Mouse (Mus musculus) macrophage (primary cell): ENCODE results near the gene Svs5. TPM values are rescaled to one million over a fixed set of nuclear protein-coding genes. Genes with fewer than 3 reads are reported as not detected.

Source experiments
- H3K27ac ChIP-seq: fragments of 350-480 bp; formaldehyde crosslinking; 2 replicates; pipeline ENCODE4 v1.9.0; 2021
- H3K36me3 ChIP-seq: fragments of 350-480 bp; formaldehyde crosslinking; 2 replicates; pipeline ENCODE4 v1.9.0; 2021; ENCODE audit errors: inconsistent target
- H3K4me3 ChIP-seq: fragments of 350-480 bp; formaldehyde crosslinking; 2 replicates; pipeline ENCODE4 v1.9.0; 2021; ENCODE audit errors: inconsistent target
- H3K79me2 ChIP-seq: fragments of 350-480 bp; formaldehyde crosslinking; 2 replicates; pipeline ENCODE4 v1.9.0; 2021; ENCODE audit errors: inconsistent target
- WGBS: methylation state at CpG from one replicate; pipeline ENCODE4 v1.1.7; 2026; ENCODE audit warnings: inconsistent platforms; ENCODE audit not compliant: missing documents; 5-methylcytosine and 5-hydroxymethylcytosine counted together
- polyA plus RNA-seq: library from polyadenylated mRNA; stranded (reverse); fragments of 250-400 nt; gene quantifications from 3 replicates; pipeline ENCODE4 v1.2.4, GENCODE M21; 2018; ENCODE audit warnings: inconsistent platforms

Gene Svs5
- polyA plus RNA-seq, 1 experiment from 2014 or later = not detected

- H3K4me3 ChIP-seq = no peak overlapping the region
- no peaks in the 10 kb centered on the region for H3K79me2 ChIP-seq
- no peak overlapping the region for H3K27ac ChIP-seq
- whole genome bisulfite sequencing = 34% methylated on average over 13 of the region's 13 CpGs
- H3K36me3 ChIP-seq = no peaks in the 10 kb centered on the region
Measured at GRCm38 (mm10) chr2:164360974-164361657, 28.6 kb downstream of the Svs5 start.

GRCm38 (mm10) chr2:164366947-164367346 lies 34.4 kb downstream of the Svs5 start:
- Histone ChIP-seq H3K79me2 (no peaks in the 10 kb centered on the region), H3K27ac (no peak overlapping the region), H3K36me3 (no peaks in the 10 kb centered on the region), H3K4me3 (no peak overlapping the region)
- WGBS = 77% methylated on average over 3 of the region's 3 CpGs

DNA sequence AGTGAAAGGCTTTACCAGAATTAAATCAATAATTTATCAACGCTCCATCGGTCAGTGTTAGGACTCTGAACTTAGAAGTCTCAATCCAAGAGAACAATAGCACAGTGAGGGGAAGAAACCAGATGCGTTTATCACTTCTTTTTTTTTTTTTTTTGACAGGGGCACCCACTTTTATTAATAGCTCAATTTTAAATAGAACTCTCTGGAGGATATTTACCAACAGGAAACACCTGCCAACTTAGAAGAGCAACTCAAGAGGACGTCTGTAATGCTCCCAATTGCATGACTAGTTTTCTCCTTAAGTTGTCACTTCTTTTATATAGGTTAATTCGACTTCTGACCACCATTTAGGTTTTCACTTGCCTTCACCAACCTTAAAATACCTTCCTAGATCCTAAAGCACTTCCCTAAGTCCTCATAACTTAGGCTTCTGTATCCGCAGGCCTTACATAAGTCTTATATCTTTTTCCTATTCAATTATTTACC lies 36.1 kb downstream of the Svs5 start:
- no peaks in the 10 kb centered on the region for H3K36me3 ChIP-seq
- 52% methylated on average over 6 of the region's 6 CpGs for WGBS
- no peak overlapping the region for H3K4me3 ChIP-seq

DNA sequence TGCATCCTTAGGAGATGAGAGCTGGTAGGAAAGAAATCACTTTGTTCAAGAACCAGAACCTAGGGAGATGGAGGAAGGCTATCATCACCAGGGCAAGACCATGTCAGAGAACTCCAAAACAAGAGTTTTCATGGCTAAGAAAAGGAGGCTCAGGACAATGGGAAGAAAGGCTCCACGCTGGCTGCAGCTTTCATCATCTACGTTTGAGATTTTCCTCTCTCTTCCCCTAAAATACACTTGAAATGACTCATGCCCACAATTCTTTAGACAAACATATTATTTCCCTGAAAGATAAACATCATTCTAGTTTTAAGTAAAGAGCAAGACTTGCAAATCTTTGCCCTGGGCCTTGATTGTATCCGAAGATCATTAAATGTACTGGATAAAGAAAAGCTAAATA lies 38.8 kb downstream of the Svs5 start:
- Histone ChIP-seq H3K79me2 (no peaks in the 10 kb centered on the region), H3K27ac (no peak overlapping the region), H3K36me3 (no peaks in the 10 kb centered on the region), H3K4me3 (no peak overlapping the region)
- 85% methylated on average over 3 of the region's 3 CpGs for WGBS

More for the DNA sequence above, 36.1 kb downstream of the Svs5 start:
- H3K27ac ChIP-seq = no peak overlapping the region
- no peaks in the 10 kb centered on the region for H3K79me2 ChIP-seq

- H3K4me3 ChIP-seq = no peak overlapping the region
- WGBS = 6% methylated on average over 3 of the region's 3 CpGs
- H3K79me2 ChIP-seq = no peaks in the 10 kb centered on the region
- no peaks in the 10 kb centered on the region for H3K36me3 ChIP-seq
- H3K27ac ChIP-seq = no peak overlapping the region
Measured at GRCm38 (mm10) chr2:164372408-164373053, 40.0 kb downstream of the Svs5 start.

- no peaks in the 10 kb centered on the region for H3K79me2 ChIP-seq
- H3K36me3 ChIP-seq = no peaks in the 10 kb centered on the region
- H3K4me3 ChIP-seq = no peak overlapping the region
- WGBS = 18% methylated on average over 4 of the region's 4 CpGs
- no peak overlapping the region for H3K27ac ChIP-seq
Measured at GRCm38 (mm10) chr2:164373187-164373586, 40.6 kb downstream of the Svs5 start.

- Histone ChIP-seq H3K4me3 (no peak overlapping the region), H3K27ac (no peak overlapping the region), H3K36me3 (no peaks in the 10 kb centered on the region), H3K79me2 (no peaks in the 10 kb centered on the region)
- WGBS = 86% methylated on average over 15 of the region's 15 CpGs
Measured at GRCm38 (mm10) chr2:164377478-164378426, 45.2 kb downstream of the Svs5 start.

DNA sequence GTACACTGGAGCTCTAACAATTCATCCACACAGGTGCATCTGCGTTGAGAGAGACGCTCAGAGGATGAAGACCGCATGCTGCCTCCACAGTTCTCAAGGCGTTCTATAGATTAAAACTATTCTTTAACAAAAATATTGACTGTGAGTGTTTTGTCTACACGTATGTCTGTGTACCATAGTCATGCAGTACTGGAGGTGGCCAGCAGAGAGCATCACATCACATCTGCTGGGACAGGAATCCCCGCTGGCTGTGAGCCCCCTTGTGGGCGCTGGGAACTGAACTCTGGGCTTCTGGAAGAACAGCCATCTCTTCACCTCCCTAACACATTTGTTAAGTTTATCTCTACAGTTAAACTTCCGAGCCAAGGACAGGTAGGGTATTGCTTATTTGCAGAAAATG lies 49.2 kb downstream of the Svs5 start:
- no peak overlapping the region for H3K4me3 ChIP-seq
- no peaks in the 10 kb centered on the region for H3K79me2 ChIP-seq
- no peak overlapping the region for H3K27ac ChIP-seq
- no peaks in the 10 kb centered on the region for H3K36me3 ChIP-seq
- WGBS = 89% methylated on average over 5 of the region's 8 CpGs

GRCm38 (mm10) chr2:164382971-164383370 lies 50.4 kb downstream of the Svs5 start:
- H3K4me3 ChIP-seq = no peak overlapping the region
- WGBS = 18% methylated on average over 3 of the region's 3 CpGs
- no peaks in the 10 kb centered on the region for H3K36me3 ChIP-seq
- H3K79me2 ChIP-seq = no peaks in the 10 kb centered on the region
- no peak overlapping the region for H3K27ac ChIP-seq

Other genes with a start within 250 kb of the Svs5 start
- not detected in 3 replicates for gene Kcns1, start 161.6 kb upstream of the Svs5 start, polyA plus RNA-seq
- gene Wfdc5, start 150.0 kb upstream of the Svs5 start, polyA plus RNA-seq = not detected in 3 replicates
- not detected in 3 replicates for gene Wfdc12, start 142.1 kb upstream of the Svs5 start, polyA plus RNA-seq
- not detected in 3 replicates for gene Wfdc15a, start 132.6 kb upstream of the Svs5 start, polyA plus RNA-seq
- not detected in 3 replicates for gene Wfdc15b, start 111.1 kb upstream of the Svs5 start, polyA plus RNA-seq
- not detected in 3 replicates for gene Svs2, start 94.3 kb upstream of the Svs5 start, polyA plus RNA-seq
- not detected in 3 replicates for gene Svs3b, start 76.1 kb upstream of the Svs5 start, polyA plus RNA-seq
- not detected in 3 replicates for gene Svs4, start 54.3 kb upstream of the Svs5 start, polyA plus RNA-seq
- gene Svs3a, start 43.5 kb upstream of the Svs5 start, polyA plus RNA-seq = not detected in 3 replicates
- not detected in 3 replicates for gene Svs6, start 16.0 kb upstream of the Svs5 start, polyA plus RNA-seq
- gene Slpi, start 56.4 kb downstream of the Svs5 start, polyA plus RNA-seq = 0.24 to 1.3 TPM (median 0.90 TPM) in 3 replicates
- not detected in 3 replicates for gene Rbpjl, start 70.4 kb downstream of the Svs5 start, polyA plus RNA-seq
- not detected in 3 replicates for gene Matn4, start 72.4 kb downstream of the Svs5 start, polyA plus RNA-seq
- 114 to 215 TPM (median 133 TPM) in 3 replicates for gene Sdc4, start 111.1 kb downstream of the Svs5 start, polyA plus RNA-seq
- 6.9 to 30.0 TPM (median 27.8 TPM) in 3 replicates for gene Sys1, start 124.2 kb downstream of the Svs5 start, polyA plus RNA-seq
- gene Gm20458, start 128.2 kb downstream of the Svs5 start, polyA plus RNA-seq = 0.30 TPM in 1 of 3 replicates, not detected in the others
- gene Trp53tg5, start 141.0 kb downstream of the Svs5 start, polyA plus RNA-seq = not detected in 3 replicates
- 13.0 to 46.6 TPM (median 28.5 TPM) in 3 replicates for gene Dbndd2, start 153.4 kb downstream of the Svs5 start, polyA plus RNA-seq
- gene Pigt, start 164.8 kb downstream of the Svs5 start, polyA plus RNA-seq = 58.4 to 92.7 TPM (median 64.5 TPM) in 3 replicates
- gene Wfdc2, start 229.7 kb downstream of the Svs5 start, polyA plus RNA-seq = not detected in 3 replicates
- gene Spint3, start 240.7 kb downstream of the Svs5 start, polyA plus RNA-seq = not detected in 3 replicates